Mouse (Mus musculus) olfactory bulb, adult 2 months (tissue): ENCODE data around the gene Dusp1. TPM values are rescaled to one million over a fixed set of nuclear protein-coding genes. Genes with fewer than 3 reads are reported as not detected.
A peak's percentile ranks its signal among the peaks of the same experiment; 100 is the strongest.

Source experiments
- H3K27ac ChIP-seq: fragments of 200-500 bp; 2 replicates; pipeline ENCODE4 v1.5.1; 2012; ENCODE audit warnings: low read depth, low read length; ENCODE audit not compliant: insufficient read depth
- H3K4me1 ChIP-seq: fragments of 200-500 bp; 2 replicates; pipeline ENCODE4 v1.6.1; 2012; ENCODE audit warnings: low read length; ENCODE audit not compliant: control insufficient read depth, insufficient read depth
- H3K4me3 ChIP-seq: fragments of 200-500 bp; 2 replicates; pipeline ENCODE4 v1.5.1; 2012; ENCODE audit warnings: mild to moderate bottlenecking, low read depth, low read length, moderate library complexity; ENCODE audit not compliant: insufficient read depth
- CTCF ChIP-seq: fragments of 200-500 bp; IDR thresholded peaks from 2 replicates; pipeline ENCODE4 v1.5.1; 2012; ENCODE audit warnings: low read depth, mild to moderate bottlenecking, low read length, moderate library complexity; ENCODE audit not compliant: insufficient read depth
- POLR2A ChIP-seq: fragments of 200-500 bp; IDR thresholded peaks from 2 replicates; pipeline ENCODE4 v1.6.1; 2012; ENCODE audit warnings: mild to moderate bottlenecking, low read depth, low read length, moderate library complexity; ENCODE audit not compliant: insufficient read depth
- WGBS: fragments of 180-500 bp; shearing (Covaris S2); methylation state at CpG from one replicate; pipeline ENCODE4 v1.1.7; 2018; 5-methylcytosine and 5-hydroxymethylcytosine counted together
- polyA plus RNA-seq: library from polyadenylated mRNA; stranded (reverse); fragments of >200 nt; gene quantifications from 2 replicates; pipeline ENCODE4 v1.2.4, GENCODE M21; 2012; ENCODE audit warnings: low replicate concordance; ENCODE audit not compliant: missing spikeins, insufficient read depth, insufficient read length

Gene Dusp1
- polyA plus RNA-seq, 1 experiment, result not detected

GRCm38 (mm10) chr17:26560526-26561289, 1.2 kb downstream of the Dusp1 start:
- 18% methylated on average over 9 of the region's 9 CpGs for WGBS
- Histone ChIP-seq H3K4me3 (peak overlapping the region; percentile 65), H3K4me1 (peaks cover 29% of the 10 kb centered on the region), H3K27ac (peak overlapping the region; percentile 74)
- TF ChIP-seq POLR2A, result no peak
- TF ChIP-seq CTCF, result no peak

- TF ChIP-seq CTCF (no peak), POLR2A (no peak)
- H3K27ac ChIP-seq, result no peak overlapping the region
- H3K4me1 ChIP-seq, result peaks cover 7% of the 10 kb centered on the region
- 73% methylated on average over 3 of the region's 3 CpGs for WGBS
- H3K4me3 ChIP-seq, result no peak overlapping the region
These were observed 8.9 kb downstream of the Dusp1 start for GRCm38 (mm10) chr17:26553033-26553432.

DNA sequence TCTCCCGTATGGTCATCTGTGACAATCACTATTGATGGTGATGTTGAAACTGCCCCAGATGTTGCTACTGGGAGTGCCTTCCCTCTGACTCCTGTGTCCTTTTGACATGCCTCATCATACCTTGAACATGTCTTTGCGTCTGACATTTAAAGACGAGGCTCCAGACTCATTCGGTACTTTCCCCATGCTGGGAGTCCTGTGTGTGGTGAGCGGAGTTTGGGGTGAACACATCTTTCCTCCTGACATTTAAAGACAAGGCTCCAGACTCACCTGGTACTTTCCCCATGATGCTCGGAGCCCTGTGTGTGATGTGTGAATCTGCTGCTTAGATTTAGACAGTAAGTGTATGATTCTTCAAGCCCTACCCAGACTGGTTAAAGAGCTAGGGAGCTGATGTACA, 10.8 kb downstream of the Dusp1 start:
- no peak for TF ChIP-seq CTCF
- TF ChIP-seq POLR2A, result no peak
- WGBS, result 93% methylated on average over 6 of the region's 6 CpGs
- Histone ChIP-seq H3K27ac (no peak overlapping the region), H3K4me3 (no peak overlapping the region), H3K4me1 (peaks cover 7% of the 10 kb centered on the region)

GRCm38 (mm10) chr17:26549148-26549809, 12.6 kb downstream of the Dusp1 start:
- no peak overlapping the region for H3K4me3 ChIP-seq
- WGBS, result 30% methylated on average over 12 of the region's 12 CpGs
- H3K4me1 ChIP-seq, result peaks cover 7% of the 10 kb centered on the region
- no peak overlapping the region for H3K27ac ChIP-seq
- TF ChIP-seq POLR2A (no peak), CTCF (no peak)

- TF ChIP-seq CTCF (no peak), POLR2A (no peak)
- Histone ChIP-seq H3K4me3 (no peak overlapping the region), H3K27ac (no peak overlapping the region), H3K4me1 (peaks cover 7% of the 10 kb centered on the region)
- 8% methylated on average over 4 of the region's 5 CpGs for WGBS
These were observed 13.4 kb downstream of the Dusp1 start for GRCm38 (mm10) chr17:26548566-26548965.

- Histone ChIP-seq H3K4me3 (no peak overlapping the region), H3K4me1 (peaks cover 7% of the 10 kb centered on the region), H3K27ac (no peak overlapping the region)
- TF ChIP-seq CTCF (no peak), POLR2A (no peak)
- 32% methylated on average over 7 of the region's 7 CpGs for WGBS
These were observed 14.2 kb downstream of the Dusp1 start for GRCm38 (mm10) chr17:26547771-26548170.

GRCm38 (mm10) chr17:26544319-26544963, 17.5 kb downstream of the Dusp1 start:
- Histone ChIP-seq H3K4me1 (peaks cover 5% of the 10 kb centered on the region), H3K27ac (no peak overlapping the region), H3K4me3 (no peak overlapping the region)
- TF ChIP-seq POLR2A (no peak), CTCF (no peak)
- 74% methylated on average over 8 of the region's 8 CpGs for WGBS

DNA sequence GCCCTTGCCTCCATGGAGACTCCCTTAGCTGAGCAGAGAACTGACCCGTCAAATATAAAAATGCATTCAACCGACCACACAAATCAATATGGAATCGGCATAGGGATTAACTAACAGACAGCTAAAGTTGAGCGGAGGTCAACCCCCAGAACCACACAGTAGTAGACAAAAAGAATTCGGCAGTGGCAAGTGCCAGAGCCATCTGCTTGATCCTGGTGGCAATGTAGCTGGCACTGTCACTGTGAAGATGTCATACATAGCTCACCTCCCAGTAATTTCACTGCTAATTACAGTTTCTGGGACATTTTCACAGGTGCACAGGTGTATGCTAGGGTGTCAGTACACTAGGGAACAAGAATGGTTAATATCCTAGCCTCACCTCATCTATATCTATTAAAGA, 21.8 kb downstream of the Dusp1 start:
- H3K27ac ChIP-seq, result no peak overlapping the region
- no peaks in the 10 kb centered on the region for H3K4me1 ChIP-seq
- no peak overlapping the region for H3K4me3 ChIP-seq
- 87% methylated on average over 5 of the region's 5 CpGs for WGBS
- no peak for TF ChIP-seq POLR2A
- no peak for TF ChIP-seq CTCF
